Mouse (Mus musculus): ENCODE results near the gene Vmn1r171.
"Not testable (repeated sequence)": the region's sequence is repeated elsewhere in the genome, so short reads cannot be mapped to it uniquely, and the experiment has no call there.

Gene Vmn1r171

DNA sequence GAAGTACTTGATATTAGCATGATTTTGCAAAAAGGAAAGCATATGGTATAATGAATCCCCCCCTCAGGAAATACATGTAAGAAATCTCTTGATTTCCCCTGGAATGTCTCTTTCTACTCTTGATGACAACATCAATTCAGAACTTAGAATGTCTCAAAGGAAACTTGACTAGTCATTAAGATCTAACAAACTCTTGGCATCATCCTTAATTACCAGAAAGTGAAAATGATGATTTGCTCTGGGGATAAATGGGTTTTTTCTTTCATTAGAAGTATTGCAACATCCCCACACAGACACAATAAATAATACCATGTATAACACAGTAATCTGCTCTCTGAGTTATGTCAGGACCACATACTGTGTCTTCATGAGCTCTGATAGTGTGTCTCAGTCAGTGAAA, at the start of gene Vmn1r171:
Vmn1r171 (plus strand) TSS at position 301 of the 400 bp plus-strand sequence.
- DNase-seq (ENCODE audit: low spot score), result no peak

DNA sequence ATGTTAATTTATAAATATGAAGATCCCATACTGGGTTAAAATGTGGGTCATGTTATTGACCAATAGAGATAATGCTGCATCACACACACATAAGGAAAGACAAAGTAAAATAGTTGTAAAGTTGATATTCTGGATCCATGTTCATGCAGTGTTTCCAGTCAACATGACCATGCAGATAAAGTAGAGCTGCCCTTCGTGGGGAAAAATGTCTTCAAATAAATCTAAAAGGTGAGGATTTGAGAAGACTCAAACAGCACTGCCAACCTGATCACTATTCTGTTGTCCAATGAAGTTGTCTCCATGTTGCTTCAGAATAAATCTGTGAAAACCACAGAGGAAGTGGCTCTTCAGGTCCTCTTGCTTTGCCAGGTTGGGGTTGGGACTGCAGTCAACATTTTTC, 24.6 kb upstream of the Vmn1r171 start, which contains the start of gene Vmn1r170:
Vmn1r170 (plus strand) TSS at position 301 of the 400 bp plus-strand sequence.
- DNase-seq (ENCODE audit: low spot score), result not testable (repeated sequence)

DNA sequence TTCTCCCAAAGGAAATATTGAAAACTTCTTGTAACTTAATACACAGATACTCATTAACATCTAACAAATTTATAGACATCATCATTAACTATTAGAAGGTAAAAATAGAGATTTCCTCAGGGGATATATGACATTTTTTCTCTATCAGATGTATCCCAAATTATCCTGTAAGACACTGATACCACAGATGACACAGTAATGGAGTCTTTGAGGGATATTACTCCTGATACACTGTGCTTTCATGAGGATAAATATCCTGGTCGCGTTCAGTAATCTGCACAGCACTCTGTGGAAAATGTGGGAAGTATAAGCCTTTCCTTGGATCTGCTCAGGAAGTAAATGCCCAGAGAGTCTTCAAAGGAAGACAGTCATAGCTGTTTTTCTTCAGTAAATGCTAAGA, 27.5 kb downstream of the Vmn1r171 start, which contains the start of gene Vmn1r172:
Vmn1r172 (plus strand) TSS at position 301 of the 400 bp plus-strand sequence.
- DNase-seq (ENCODE audit: low spot score), result no peak

Measured in ovary, postnatal 10 days (tissue).